Mouse (Mus musculus): Measurements from ENCODE around the gene Serpinb2.

Gene Serpinb2

GRCm38 (mm10) chr1:107581220-107581619, 70.0 kb downstream of the Serpinb2 start:
- DNase-seq (ENCODE audit: low spot score in 2 of 2), result no peak

- no peak for DNase-seq (ENCODE audit: low spot score in 2 of 2)
Measured at GRCm38 (mm10) chr1:107582900-107583299, 71.7 kb downstream of the Serpinb2 start.

GRCm38 (mm10) chr1:107583958-107584376, 72.7 kb downstream of the Serpinb2 start:
- DNase-seq (ENCODE audit: low spot score in 2 of 2), result no peak

GRCm38 (mm10) chr1:107584932-107585331, 73.7 kb downstream of the Serpinb2 start:
- DNase-seq (ENCODE audit: low spot score in 2 of 2), result no peak

Measured in spleen, postnatal 14 days (tissue).